Mouse (Mus musculus): ENCODE results near the gene Gpr146. TPM values are rescaled to one million over a fixed set of nuclear protein-coding genes. Genes with fewer than 3 reads are reported as not detected.

Gpr146 gene
- total and polyA plus RNA-seq, 2 experiments from 2014 or later: 23.0 to 38.2 TPM

GRCm38 (mm10) chr5:139445258-139445657 is 67.8 kb downstream of the Gpr146 start:
- WGBS: 72% methylated on average over 8 of the region's 8 CpGs
- H3K27me3 ChIP-seq (ENCODE audit: control insufficient read depth, insufficient read depth, low read length): no peaks in the 10 kb centered on the region
- TF ChIP-seq CTCF (IDR thresholded peaks at IDR 0.05; ENCODE audit: low read depth): peak; percentile 54
- no peak for TF ChIP-seq EP300 (IDR thresholded peaks at IDR 0.05; ENCODE audit: low read depth)
- H3K4me1 ChIP-seq (ENCODE audit: control insufficient read depth, insufficient read depth): peaks cover 13% of the 10 kb centered on the region
- no peak overlapping the region for H3K4me3 ChIP-seq (ENCODE audit: low read depth, low read length)
- no peaks in the 10 kb centered on the region for H3K36me3 ChIP-seq (replicated peaks; ENCODE audit: control insufficient read depth, insufficient read depth, low read length)
- no peak overlapping the region for H3K9ac ChIP-seq (replicated peaks; ENCODE audit: low read depth, low read length)
- H3K4me2 ChIP-seq (ENCODE audit: low read depth, low read length): no peak overlapping the region
- no peaks in the 10 kb centered on the region for H3K9me3 ChIP-seq (replicated peaks; ENCODE audit: control insufficient read depth, low read length)
- DNase-seq (ENCODE audit: low spot score): no peak
- no peak for ATAC-seq (ENCODE audit: insufficient read depth, low read depth)
- H3K27ac ChIP-seq (ENCODE audit: low read depth): no peak overlapping the region

MicroRNAs encoded within 50 kb of the gene (microRNA counts, 519-probe panel; counts per million panel counts)
- microRNA mmu-miR-339-3p (not detected), microRNA mmu-miR-339-5p (not detected)

Small RNAs within 50 kb of the gene (microRNA-seq; reads per million reads assigned to microRNA genes)
- gene Mir339: 391 reads per million, percentile 71 among the genes with 10 or more reads in this experiment

Other genes with a start within 250 kb of the Gpr146 start
- gene Prkar1b, start 227.7 kb upstream of the Gpr146 start, total RNA-seq (2014; rRNA removed; ENCODE audit: low replicate concordance): 2.3 TPM in 2 replicates
- 3.9 and 4.4 TPM in 2 replicates for gene Prkar1b, start 227.7 kb upstream of the Gpr146 start, polyA plus RNA-seq (2015; fragmentation: Nextera tagmentation; extraction: Ambion mirVana)
- 23.0 and 38.1 TPM in 2 replicates for gene Dnaaf5, start 227.5 kb upstream of the Gpr146 start, total RNA-seq (2014; rRNA removed; ENCODE audit: low replicate concordance)
- gene Dnaaf5, start 227.5 kb upstream of the Gpr146 start, polyA plus RNA-seq (2015; fragmentation: Nextera tagmentation; extraction: Ambion mirVana): 2.3 and 2.8 TPM in 2 replicates
- 46.5 and 71.5 TPM in 2 replicates for gene Sun1, start 177.1 kb upstream of the Gpr146 start, total RNA-seq (2014; rRNA removed; ENCODE audit: low replicate concordance)
- 22.4 and 22.6 TPM in 2 replicates for gene Sun1, start 177.1 kb upstream of the Gpr146 start, polyA plus RNA-seq (2015; fragmentation: Nextera tagmentation; extraction: Ambion mirVana)
- gene Get4, start 125.4 kb upstream of the Gpr146 start, total RNA-seq (2014; rRNA removed; ENCODE audit: low replicate concordance): 56.8 and 61.6 TPM in 2 replicates
- 153 TPM in 2 replicates for gene Get4, start 125.4 kb upstream of the Gpr146 start, polyA plus RNA-seq (2015; fragmentation: Nextera tagmentation; extraction: Ambion mirVana)
- 0.53 and 1.5 TPM in 2 replicates for gene Adap1, start 52.1 kb upstream of the Gpr146 start, total RNA-seq (2014; rRNA removed; ENCODE audit: low replicate concordance)
- 0.84 and 1.00 TPM in 2 replicates for gene Adap1, start 52.1 kb upstream of the Gpr146 start, polyA plus RNA-seq (2015; fragmentation: Nextera tagmentation; extraction: Ambion mirVana)
- 120 and 123 TPM in 2 replicates for gene Cox19, start 26.3 kb upstream of the Gpr146 start, total RNA-seq (2014; rRNA removed; ENCODE audit: low replicate concordance)
- 88.6 and 97.6 TPM in 2 replicates for gene Cox19, start 26.3 kb upstream of the Gpr146 start, polyA plus RNA-seq (2015; fragmentation: Nextera tagmentation; extraction: Ambion mirVana)
- gene Cyp2w1, start 25.1 kb upstream of the Gpr146 start, total RNA-seq (2014; rRNA removed; ENCODE audit: low replicate concordance): not detected in 2 replicates
- gene Cyp2w1, start 25.1 kb upstream of the Gpr146 start, polyA plus RNA-seq (2015; fragmentation: Nextera tagmentation; extraction: Ambion mirVana): not detected in 2 replicates
- gene C130050O18Rik, start 27.6 kb downstream of the Gpr146 start, total RNA-seq (2014; rRNA removed; ENCODE audit: low replicate concordance): 1.7 and 1.8 TPM in 2 replicates
- gene C130050O18Rik, start 27.6 kb downstream of the Gpr146 start, polyA plus RNA-seq (2015; fragmentation: Nextera tagmentation; extraction: Ambion mirVana): 0.23 and 0.31 TPM in 2 replicates
- gene Gper1, start 45.5 kb downstream of the Gpr146 start, total RNA-seq (2014; rRNA removed; ENCODE audit: low replicate concordance): 1.3 and 4.5 TPM in 2 replicates
- 1.0 and 2.0 TPM in 2 replicates for gene Gper1, start 45.5 kb downstream of the Gpr146 start, polyA plus RNA-seq (2015; fragmentation: Nextera tagmentation; extraction: Ambion mirVana)
- 5.0 and 5.9 TPM in 2 replicates for gene 3110082I17Rik, start 82.8 kb downstream of the Gpr146 start, total RNA-seq (2014; rRNA removed; ENCODE audit: low replicate concordance)
- 9.5 and 10.6 TPM in 2 replicates for gene 3110082I17Rik, start 82.8 kb downstream of the Gpr146 start, polyA plus RNA-seq (2015; fragmentation: Nextera tagmentation; extraction: Ambion mirVana)
- 16.6 and 18.0 TPM in 2 replicates for gene Zfand2a, start 106.9 kb downstream of the Gpr146 start, total RNA-seq (2014; rRNA removed; ENCODE audit: low replicate concordance)
- 5.6 and 6.3 TPM in 2 replicates for gene Zfand2a, start 106.9 kb downstream of the Gpr146 start, polyA plus RNA-seq (2015; fragmentation: Nextera tagmentation; extraction: Ambion mirVana)
- not detected in 2 replicates for gene Uncx, start 165.8 kb downstream of the Gpr146 start, total RNA-seq (2014; rRNA removed; ENCODE audit: low replicate concordance)
- gene Uncx, start 165.8 kb downstream of the Gpr146 start, polyA plus RNA-seq (2015; fragmentation: Nextera tagmentation; extraction: Ambion mirVana): not detected in 2 replicates

Measured in heart, postnatal 0 days (tissue).